Mouse (Mus musculus) left cerebral cortex, postnatal 14 days (tissue): ENCODE data around the gene Rpa3. TPM values are rescaled to one million over a fixed set of nuclear protein-coding genes. Genes with fewer than 3 reads are reported as not detected.

ENCODE experiments used
- DNase-seq, 2 experiments: peaks; one replicate each; pipeline ENCODE4 v3.0.0; 2021 to 2022; ENCODE audit warnings: low spot score in 2 of 2, mixed read lengths in 1 of 2
- intact Hi-C: fragments of 180-260 bp; cut with DNase I; formaldehyde crosslinking; loops from one replicate; pipeline ENCODE4 v1.15.1; 2025
- total RNA-seq, 2 experiments: library from RNA; stranded (reverse); gene quantifications; 2 replicates each; pipeline ENCODE4 v1.2.3; 2021

The Rpa3 gene
- total RNA-seq, 2 experiments from 2014 or later: 15.0 to 16.6 TPM

- intact Hi-C loops: no loop called here
- no peak for DNase-seq
These were observed 31.9 kb downstream of the Rpa3 start for GRCm38 (mm10) chr6:8227035-8227434.

- intact Hi-C loops: no loop called here
- DNase-seq: no peak
These were observed 48.3 kb downstream of the Rpa3 start for GRCm38 (mm10) chr6:8210661-8211060.

GRCm38 (mm10) chr6:8209866-8210186, 49.1 kb downstream of the Rpa3 start:
- no peak for DNase-seq
- intact Hi-C loops: no loop called here

- peak; percentile 71 to 81 for DNase-seq
- intact Hi-C loops: no loop called here
These were observed 49.7 kb downstream of the Rpa3 start, which contains the start of gene Mios for GRCm38 (mm10) chr6:8209047-8209865. Gene Mios (plus strand): TSS chr6:8209222.

Other genes with a start within 250 kb of the Rpa3 start
- gene Col28a1, start 66.6 kb downstream of the Rpa3 start, total RNA-seq: 1 to 10 TPM; 1.0 to 1.1 TPM
- gene Mios, start 50.0 kb downstream of the Rpa3 start, total RNA-seq: 10 to 100 TPM; 22.1 to 24.3 TPM
- 10 to 100 TPM; 32.6 to 33.5 TPM for gene Umad1, start 115 bp upstream of the Rpa3 start, total RNA-seq
- 1 to 10 TPM; 2.7 to 7.7 TPM for gene Gm45062, start 277 bp upstream of the Rpa3 start, total RNA-seq